ENCODE assay signal across 28 mouse cellular contexts in genomic region chr10:125866346-125866745, GRCm38 (mm10).
"Had no signal": no experiment of that assay in that cellular context is flagged by ENCODE, and none has a peak within 500 bp of the region (broad histone marks: within the 10 kb centered on the region; RNA-seq: fewer than 3 reads in every experiment).

No protein-coding gene starts in this region.

- H3K9me3 ChIP-seq: heart, embryonic 10.5 days; heart, embryonic 12.5 days; hindbrain, embryonic 10.5 days; hindbrain, embryonic 12.5 days; intestine, embryonic 15.5 days; limb, embryonic 10.5 days; limb, embryonic 12.5 days; liver, embryonic 13.5 days; liver, embryonic 15.5 days had no signal

- H3K27me3 ChIP-seq: hindbrain, embryonic 12.5 days; intestine, embryonic 15.5 days; limb, embryonic 12.5 days; liver, embryonic 13.5 days; liver, embryonic 15.5 days had no signal

- H3K4me1 ChIP-seq: heart, embryonic 10.5 days; heart, embryonic 12.5 days; hindbrain, embryonic 10.5 days; hindbrain, embryonic 12.5 days; intestine, embryonic 15.5 days; liver, embryonic 13.5 days; liver, embryonic 15.5 days had no signal

- H3K27ac ChIP-seq: gastrocnemius, adult 2 months; heart, embryonic 10.5 days; hindbrain, embryonic 10.5 days; hindbrain, embryonic 12.5 days; hindbrain, embryonic 14.5 days; intestine, embryonic 15.5 days; layer of hippocampus, adult 2 months; left cerebral cortex, adult 2 months; limb, embryonic 10.5 days; limb, embryonic 12.5 days; liver, embryonic 13.5 days; liver, embryonic 15.5 days had no signal

- H3K9ac ChIP-seq: heart, embryonic 12.5 days; hindbrain, embryonic 12.5 days; hindbrain, embryonic 14.5 days; intestine, embryonic 15.5 days; limb, embryonic 12.5 days; liver, embryonic 13.5 days; liver, embryonic 15.5 days had no signal

- DNase-seq: gastrocnemius, adult 2 months; gastrocnemius, postnatal 10 days; gastrocnemius, postnatal 25 days; heart, adult 18-20 months; heart, postnatal 10 days; heart, postnatal 4 days; kidney, adult 11 months; kidney, adult 2 months; kidney, adult 9 months; kidney, postnatal 10 days; kidney, postnatal 25 days; kidney, postnatal 4 days; liver; liver, embryonic 13.5 days had no signal

- H3K36me3 ChIP-seq: heart, embryonic 10.5 days; heart, embryonic 12.5 days; hindbrain, embryonic 10.5 days; hindbrain, embryonic 12.5 days; intestine, embryonic 15.5 days; limb, embryonic 10.5 days; limb, embryonic 12.5 days; liver, embryonic 13.5 days; liver, embryonic 15.5 days had no signal

- H3K4me2 ChIP-seq: heart, embryonic 12.5 days; hindbrain, embryonic 12.5 days; hindbrain, embryonic 14.5 days; intestine, embryonic 15.5 days; limb, embryonic 12.5 days; liver, embryonic 11.5 days; liver, embryonic 13.5 days; liver, embryonic 15.5 days had no signal

- ATAC-seq: hindbrain, embryonic 16.5 days; inflammation-experienced regulatory T-cells, adult 6 months; intestine, embryonic 15.5 days had no signal

- H3K4me3 ChIP-seq: gastrocnemius, adult 2 months; heart, embryonic 10.5 days; heart, embryonic 12.5 days; hindbrain, embryonic 10.5 days; hindbrain, embryonic 12.5 days; intestine, embryonic 15.5 days; layer of hippocampus, adult 2 months; left cerebral cortex, adult 2 months; limb, embryonic 10.5 days; limb, embryonic 12.5 days; liver, embryonic 13.5 days; liver, embryonic 15.5 days had no signal
